Mouse (Mus musculus) hindbrain, embryonic 12.5 days (tissue): ENCODE results near the gene Ap1b1. TPM values are rescaled to one million over a fixed set of nuclear protein-coding genes. Genes with fewer than 3 reads are reported as not detected.

Experiments
- ATAC-seq: fragments of 200-750 bp; cut with Nextera tagmentation; 2 replicates; pipeline ENCODE4 v1.8.0; 2017; ENCODE audit warnings: moderate TSS enrichment; ENCODE audit not compliant: low FRiP score
- H3K27ac ChIP-seq: fragments of 300-500 bp; sonication (generic); 2 replicates; pipeline ENCODE4 v1.5.1; 2016; ENCODE audit warnings: mild to moderate bottlenecking
- H3K27me3 ChIP-seq: fragments of 300-500 bp; sonication (generic); 2 replicates; pipeline ENCODE4 v1.6.1; 2016; ENCODE audit warnings: mild to moderate bottlenecking
- H3K36me3 ChIP-seq: fragments of 300-500 bp; sonication (generic); 2 replicates; pipeline ENCODE4 v1.6.1; 2016; ENCODE audit warnings: mild to moderate bottlenecking
- H3K4me1 ChIP-seq: fragments of 300-500 bp; sonication (generic); 2 replicates; pipeline ENCODE4 v1.6.1; 2016
- H3K4me2 ChIP-seq: fragments of 300-500 bp; sonication (generic); replicated peaks from 2 replicates; pipeline ENCODE4 v1.6.1; 2016; ENCODE audit warnings: mild to moderate bottlenecking
- H3K4me3 ChIP-seq: fragments of 300-500 bp; sonication (generic); 2 replicates; pipeline ENCODE4 v1.5.1; 2016; ENCODE audit warnings: mild to moderate bottlenecking
- H3K9ac ChIP-seq: fragments of 300-500 bp; sonication (generic); 2 replicates; pipeline ENCODE4 v1.6.1; 2016; ENCODE audit warnings: mild to moderate bottlenecking, moderate library complexity
- H3K9me3 ChIP-seq: fragments of 300-500 bp; sonication (generic); replicated peaks from 2 replicates; pipeline ENCODE4 v1.6.1; 2016; ENCODE audit warnings: mild to moderate bottlenecking
- WGBS: fragments of 180-500 bp; shearing (Covaris S2); methylation state at CpG from one replicate; pipeline ENCODE4 v1.1.7; 2016; 5-methylcytosine and 5-hydroxymethylcytosine counted together
- polyA plus RNA-seq: library from polyadenylated mRNA; unstranded; fragments of >200 nt; fragmentation: Nextera tagmentation; extraction: Ambion mirVana; gene quantifications from 2 replicates; pipeline ENCODE4 v1.2.1, GENCODE M21; 2016

The Ap1b1 gene
- polyA plus RNA-seq, result 76.4 and 83.3 TPM in 2 replicates

DNA sequence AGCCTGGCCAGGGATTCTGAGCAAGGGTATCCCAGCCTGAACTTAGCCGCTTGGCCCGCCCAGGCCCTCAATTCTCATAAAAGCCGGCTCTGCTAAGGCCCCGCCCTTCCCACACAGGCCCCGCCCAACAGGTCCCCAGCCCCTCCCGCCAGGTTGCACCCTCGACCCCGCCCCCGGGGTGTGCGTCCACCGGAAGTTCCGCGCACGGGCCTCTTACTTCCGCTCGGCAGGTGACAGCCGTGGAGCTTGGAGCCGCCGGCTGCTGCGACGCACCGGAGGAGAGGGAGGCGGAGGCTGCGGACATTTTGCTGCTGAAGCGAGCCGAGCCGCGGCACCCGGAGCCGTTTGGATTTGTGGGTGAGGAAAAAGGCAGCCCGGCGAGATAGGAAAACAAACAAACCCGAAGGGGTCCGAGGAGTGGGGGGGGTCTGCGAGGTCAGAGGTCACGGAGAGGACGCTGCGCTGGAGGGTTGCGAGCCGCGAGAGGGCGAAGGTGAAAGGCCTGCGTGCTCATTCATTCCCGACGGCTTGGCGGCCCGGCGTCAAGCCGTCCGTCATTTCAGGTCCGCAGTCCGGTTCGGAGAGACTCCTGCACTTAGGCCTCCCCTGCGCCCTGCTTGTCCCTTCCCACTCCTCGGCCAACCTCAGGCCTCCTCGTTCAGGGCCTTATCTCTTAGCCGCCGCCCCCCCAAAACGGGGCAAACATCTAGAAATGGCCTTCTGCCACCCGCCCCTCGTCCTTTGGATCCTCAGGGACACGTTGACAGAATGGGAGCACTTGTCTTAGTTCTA lies at the start of gene Ap1b1:
Gene Ap1b1, plus strand, starts transcription at position 130 of the 792 bp plus-strand sequence.
- Histone ChIP-seq H3K27ac (peak within 1 kb of the TSS; percentile 23; the same call in 1 of the 2 replicates), H3K9ac (peak within 1 kb of the TSS; percentile 84), H3K4me1 (peaks cover 15% of the 10 kb centered on the region), H3K4me3 (peak within 1 kb of the TSS; percentile 80), H3K36me3 (peaks cover 8% of the 10 kb centered on the region), H3K27me3 (no peaks in the 10 kb centered on the region), H3K4me2 (peak within 1 kb of the TSS; percentile 90), H3K9me3 (no peaks in the 10 kb centered on the region)
- ATAC-seq, result peak; percentile 86
- 1% methylated on average over 62 of the region's 62 CpGs for WGBS

DNA sequence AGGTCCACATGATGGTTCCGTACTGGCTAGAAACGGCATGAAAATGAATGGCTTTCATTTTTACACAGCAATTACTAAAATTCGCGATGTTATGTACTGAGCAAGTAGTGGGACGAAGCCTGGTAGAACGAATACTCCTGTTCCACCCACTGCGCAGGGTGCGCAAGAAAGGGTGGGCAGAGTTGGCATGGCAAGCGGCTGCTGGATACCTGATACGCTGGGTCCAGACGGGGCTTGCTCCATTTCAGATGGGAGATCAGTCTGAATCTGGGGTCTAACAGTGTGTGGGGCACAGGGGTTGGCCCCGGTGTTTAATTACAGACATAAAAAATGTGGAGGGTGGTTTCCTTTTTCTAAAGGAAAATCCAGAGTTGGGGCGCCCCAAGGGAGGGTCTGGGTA lies 40.1 kb upstream of the Ap1b1 start:
- peak overlapping the region; percentile 51 for H3K4me3 ChIP-seq
- H3K9ac ChIP-seq, result no peak overlapping the region; the same call in 1 of the 2 replicates
- no peak overlapping the region for H3K27ac ChIP-seq
- H3K4me2 ChIP-seq, result peak overlapping the region; percentile 77
- H3K4me1 ChIP-seq, result peaks cover 32% of the 10 kb centered on the region
- ATAC-seq, result peak; percentile 21
- H3K27me3 ChIP-seq, result peaks cover 78% of the 10 kb centered on the region
- no peaks in the 10 kb centered on the region for H3K36me3 ChIP-seq
- WGBS, result 47% methylated on average over 13 of the region's 13 CpGs
- no peaks in the 10 kb centered on the region for H3K9me3 ChIP-seq

DNA sequence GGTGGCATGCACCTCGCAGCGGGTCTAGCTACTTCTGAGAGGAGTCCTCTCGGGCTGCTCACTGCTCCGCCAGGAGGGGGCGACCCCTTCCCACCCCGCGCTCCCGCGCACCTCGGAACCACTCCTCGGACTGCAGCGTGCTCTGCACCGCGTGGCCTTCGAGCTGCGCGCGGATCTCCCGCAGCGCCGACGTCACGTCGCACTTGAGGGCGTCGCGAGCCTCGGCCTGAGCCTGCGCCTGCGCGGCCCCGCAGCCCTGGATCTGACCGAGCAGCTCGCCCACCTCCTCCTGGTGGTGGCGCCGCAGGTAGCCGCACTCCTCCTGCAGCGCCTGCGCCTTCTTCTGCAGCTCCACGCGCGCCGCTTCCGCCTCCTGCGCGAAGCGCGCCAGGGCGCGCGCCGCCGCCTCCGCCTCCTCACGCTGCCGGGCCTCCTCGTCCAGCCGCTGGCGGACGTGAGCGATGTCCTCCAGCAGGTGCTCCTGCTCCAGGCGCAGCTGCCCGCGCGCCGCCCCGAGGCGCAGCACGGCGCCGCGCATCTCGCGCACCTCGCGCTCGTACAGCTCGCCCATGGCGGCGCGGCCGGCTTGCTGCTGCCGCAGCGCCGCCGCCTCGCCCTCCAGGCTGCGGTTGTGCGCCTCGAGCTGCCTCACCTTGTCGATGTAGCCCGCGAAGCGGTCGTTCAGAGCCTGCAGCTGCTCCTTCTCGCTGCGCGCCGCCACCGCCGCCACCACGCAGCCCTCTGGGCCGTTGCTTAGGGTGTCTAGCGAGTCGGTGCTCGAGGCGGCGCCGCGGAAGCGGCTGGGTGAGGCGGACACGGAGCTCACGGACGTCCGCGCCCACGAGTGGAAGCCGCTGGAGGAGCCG lies 39.4 kb upstream of the Ap1b1 start:
- peak overlapping the region; percentile 82 for H3K27ac ChIP-seq
- peak; percentile 90 for ATAC-seq
- H3K4me2 ChIP-seq, result peak overlapping the region; percentile 77
- no peaks in the 10 kb centered on the region for H3K36me3 ChIP-seq
- H3K4me3 ChIP-seq, result peak overlapping the region; percentile 51
- peaks cover 84% of the 10 kb centered on the region for H3K27me3 ChIP-seq
- peak overlapping the region; percentile 74 for H3K9ac ChIP-seq
- under 1% methylated on average over 95 of the region's 120 CpGs for WGBS
- H3K4me1 ChIP-seq, result peaks cover 32% of the 10 kb centered on the region
- no peaks in the 10 kb centered on the region for H3K9me3 ChIP-seq

GRCm38 (mm10) chr11:4947813-4948174 lies 38.8 kb upstream of the Ap1b1 start, which contains the start of gene Nefh:
Nefh (minus strand) TSS chr11:4948064.
- no peaks in the 10 kb centered on the region for H3K9me3 ChIP-seq
- peaks cover 32% of the 10 kb centered on the region for H3K4me1 ChIP-seq
- H3K4me2 ChIP-seq, result peak within 1 kb of the TSS; percentile 77
- ATAC-seq, result peak; percentile 58
- WGBS, result 0% methylated on average over 39 of the region's 41 CpGs
- peak within 1 kb of the TSS; percentile 51 for H3K4me3 ChIP-seq
- peak within 1 kb of the TSS; percentile 74 for H3K9ac ChIP-seq
- H3K27me3 ChIP-seq, result peaks cover 90% of the 10 kb centered on the region
- H3K36me3 ChIP-seq, result no peaks in the 10 kb centered on the region
- H3K27ac ChIP-seq, result peak within 1 kb of the TSS; percentile 82

DNA sequence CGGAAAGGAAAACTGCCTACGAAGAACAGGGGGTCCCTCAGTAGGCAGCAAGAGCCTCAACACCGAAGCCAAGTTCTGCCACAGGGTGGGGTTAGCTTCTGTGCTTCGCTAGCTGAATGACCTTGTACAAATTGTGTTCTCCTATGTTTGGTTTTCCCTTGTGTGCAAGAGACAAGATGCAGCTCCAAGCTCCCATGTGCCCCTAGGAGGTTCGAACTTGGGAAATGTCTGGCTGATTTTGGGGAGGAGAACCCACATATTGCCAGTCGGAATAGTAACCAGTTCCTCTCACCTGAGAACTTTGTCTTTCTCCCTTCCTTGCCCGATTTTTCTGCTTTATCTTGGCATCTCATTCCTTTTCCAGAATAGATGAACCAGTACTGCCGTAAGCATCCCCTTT lies 37.8 kb upstream of the Ap1b1 start:
- no peak for ATAC-seq
- Histone ChIP-seq H3K9ac (no peak overlapping the region), H3K36me3 (no peaks in the 10 kb centered on the region), H3K4me1 (peaks cover 37% of the 10 kb centered on the region), H3K9me3 (no peaks in the 10 kb centered on the region), H3K27me3 (peaks cover 96% of the 10 kb centered on the region), H3K4me3 (peak overlapping the region; percentile 51; the same call in 1 of the 2 replicates), H3K27ac (no peak overlapping the region), H3K4me2 (peak overlapping the region; percentile 77)
- WGBS, result 30% methylated on average over 8 of the region's 8 CpGs

GRCm38 (mm10) chr11:4949256-4950044 lies 37.2 kb upstream of the Ap1b1 start:
- Histone ChIP-seq H3K36me3 (no peaks in the 10 kb centered on the region), H3K27ac (no peak overlapping the region), H3K27me3 (peaks cover 97% of the 10 kb centered on the region), H3K4me2 (peak overlapping the region; percentile 77), H3K9me3 (no peaks in the 10 kb centered on the region), H3K9ac (no peak overlapping the region), H3K4me1 (peaks cover 41% of the 10 kb centered on the region), H3K4me3 (peak overlapping the region; percentile 51)
- WGBS, result 7% methylated on average over 23 of the region's 23 CpGs
- ATAC-seq, result no peak

DNA sequence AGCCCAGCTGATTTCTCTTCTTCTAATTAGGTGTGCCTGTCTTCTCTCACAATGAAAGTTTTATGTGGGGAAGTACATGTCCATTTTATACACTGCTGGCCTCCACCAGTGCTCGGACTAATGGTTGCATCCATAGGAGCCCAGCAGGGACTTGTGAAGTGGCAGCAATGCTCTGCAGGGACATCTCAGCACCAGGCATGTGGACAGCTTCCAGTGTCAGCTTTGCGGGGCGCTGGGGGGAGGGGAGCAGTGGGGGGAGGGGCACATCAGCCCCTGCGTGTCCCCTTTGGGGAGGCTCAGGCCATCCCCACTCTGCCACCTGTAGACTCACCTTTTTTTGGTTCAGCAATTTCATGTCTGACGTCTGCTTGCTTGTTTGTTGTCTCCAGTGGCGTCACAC lies 33.2 kb upstream of the Ap1b1 start:
- WGBS, result 3% methylated on average over 6 of the region's 6 CpGs
- Histone ChIP-seq H3K9me3 (no peaks in the 10 kb centered on the region), H3K36me3 (no peaks in the 10 kb centered on the region), H3K4me3 (no peak overlapping the region), H3K9ac (no peak overlapping the region), H3K4me2 (no peak overlapping the region), H3K27ac (no peak overlapping the region), H3K27me3 (peaks cover 64% of the 10 kb centered on the region), H3K4me1 (peaks cover 19% of the 10 kb centered on the region)
- no peak for ATAC-seq

DNA sequence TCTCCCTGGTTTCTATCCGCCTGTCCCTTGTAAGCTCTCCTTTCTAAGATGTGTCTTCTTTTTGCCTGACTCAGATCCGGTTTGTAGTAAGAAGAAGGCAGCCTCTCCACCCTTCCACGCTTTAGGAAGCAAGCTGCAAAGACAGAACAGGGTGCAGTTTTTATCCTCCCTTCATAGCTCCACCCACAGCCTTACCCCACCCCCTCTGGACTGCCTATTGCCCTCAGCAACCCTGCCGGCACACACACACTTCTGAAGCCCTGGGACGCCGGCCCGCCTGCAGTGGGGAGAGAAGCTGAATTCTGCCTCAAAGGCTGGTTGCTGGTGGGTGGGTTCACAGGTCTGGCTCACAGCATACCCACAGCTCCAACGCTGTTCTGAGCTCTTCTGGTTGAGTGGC lies 32.7 kb upstream of the Ap1b1 start:
- H3K4me2 ChIP-seq, result 0 out of 2 replicates have a peak overlapping the region, but pooled peaks have one; percentile 6
- no peak overlapping the region for H3K27ac ChIP-seq
- no peaks in the 10 kb centered on the region for H3K9me3 ChIP-seq
- peaks cover 59% of the 10 kb centered on the region for H3K27me3 ChIP-seq
- ATAC-seq, result no peak
- no peak overlapping the region for H3K4me3 ChIP-seq
- H3K9ac ChIP-seq, result no peak overlapping the region
- peaks cover 16% of the 10 kb centered on the region for H3K4me1 ChIP-seq
- H3K36me3 ChIP-seq, result no peaks in the 10 kb centered on the region
- under 1% methylated on average over 8 of the region's 8 CpGs for WGBS

DNA sequence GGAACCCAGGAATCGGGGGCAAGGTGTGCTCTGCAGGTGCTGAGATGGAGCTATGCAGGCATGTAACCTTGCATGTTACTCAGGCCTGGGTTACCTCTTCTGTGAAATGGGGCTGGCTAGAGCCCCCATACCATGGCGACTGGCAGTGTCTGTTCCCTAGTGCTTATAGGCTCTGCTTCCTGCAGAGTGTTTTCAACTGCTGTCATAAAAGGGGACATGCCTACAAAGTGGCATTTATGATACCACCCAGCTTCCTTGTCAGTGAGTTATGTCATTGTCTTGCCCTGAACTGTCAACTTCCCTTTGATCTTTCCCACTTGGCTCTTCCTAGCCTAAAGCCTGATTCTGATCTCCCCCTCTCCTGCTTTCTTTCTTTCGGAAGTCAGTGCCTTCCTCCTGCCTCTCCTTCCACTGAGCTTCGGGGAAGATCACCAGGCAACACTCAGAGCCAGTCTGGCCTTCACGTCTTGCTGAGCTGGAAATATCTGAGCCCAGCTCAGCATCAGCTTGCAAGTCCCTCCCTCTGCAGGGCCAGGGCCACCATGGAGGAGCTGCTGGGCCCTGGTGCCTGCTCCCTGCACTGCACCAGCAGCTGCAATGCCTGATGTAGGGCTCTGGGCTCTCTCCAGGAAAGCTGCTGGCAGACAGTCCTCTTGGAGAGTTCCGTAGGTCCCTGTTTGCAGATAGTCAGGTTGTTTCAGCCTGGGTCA lies 23.4 kb upstream of the Ap1b1 start:
- H3K4me1 ChIP-seq, result no peaks in the 10 kb centered on the region
- no peak overlapping the region for H3K9ac ChIP-seq
- no peak for ATAC-seq
- no peaks in the 10 kb centered on the region for H3K36me3 ChIP-seq
- H3K4me2 ChIP-seq, result no peak overlapping the region
- no peaks in the 10 kb centered on the region for H3K27me3 ChIP-seq
- WGBS, result 57% methylated on average over 6 of the region's 6 CpGs
- H3K27ac ChIP-seq, result no peak overlapping the region
- H3K4me3 ChIP-seq, result no peak overlapping the region
- H3K9me3 ChIP-seq, result no peaks in the 10 kb centered on the region

- Histone ChIP-seq H3K4me3 (no peak overlapping the region), H3K4me2 (no peak overlapping the region), H3K9ac (no peak overlapping the region), H3K27ac (no peak overlapping the region), H3K4me1 (no peaks in the 10 kb centered on the region), H3K27me3 (no peaks in the 10 kb centered on the region), H3K9me3 (no peaks in the 10 kb centered on the region), H3K36me3 (no peaks in the 10 kb centered on the region)
- WGBS, result 31% methylated on average over 2 of the region's 2 CpGs
- ATAC-seq, result no peak
These were observed 20.3 kb upstream of the Ap1b1 start for GRCm38 (mm10) chr11:4966325-4966724.

DNA sequence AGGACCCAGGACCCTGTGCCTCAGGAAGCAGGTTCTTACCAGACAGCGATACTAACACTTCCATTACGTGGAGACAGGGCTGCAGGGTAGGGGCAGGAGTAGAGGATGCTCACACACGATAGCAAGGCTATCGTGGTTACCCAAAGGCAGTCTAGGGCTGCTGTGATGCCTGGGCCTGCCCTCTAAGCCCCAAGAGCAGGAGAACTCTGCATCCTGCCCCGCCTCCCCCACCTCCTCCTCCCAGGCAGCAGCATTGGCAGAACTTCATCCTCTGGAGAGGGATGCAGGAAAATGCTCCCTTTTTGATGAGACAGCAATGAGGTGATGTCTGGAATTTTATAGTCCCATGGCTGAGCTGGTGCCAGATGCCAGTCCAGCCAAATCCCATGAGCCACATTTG lies 19.7 kb upstream of the Ap1b1 start:
- Histone ChIP-seq H3K4me1 (no peaks in the 10 kb centered on the region), H3K36me3 (no peaks in the 10 kb centered on the region), H3K27ac (no peak overlapping the region), H3K9ac (no peak overlapping the region), H3K4me2 (no peak overlapping the region), H3K4me3 (no peak overlapping the region), H3K9me3 (no peaks in the 10 kb centered on the region), H3K27me3 (no peaks in the 10 kb centered on the region)
- no peak for ATAC-seq
- 68% methylated on average over 5 of the region's 5 CpGs for WGBS
